Mouse (Mus musculus): ENCODE measurements around the gene Btf3. TPM values are rescaled to one million over a fixed set of nuclear protein-coding genes. Genes with fewer than 3 reads are reported as not detected.

The Btf3 gene
- polyA plus RNA-seq, 1 experiment, result 1,134 TPM

- Histone ChIP-seq H3K27me3 (ENCODE audit: control insufficient read depth, insufficient read depth, insufficient read length) (peaks cover 56% of the 10 kb centered on the region), H3ac (ENCODE audit: control insufficient read depth, insufficient read length) (no peak overlapping the region), H3K36me3 (ENCODE audit: control insufficient read depth, insufficient read depth) (no peaks in the 10 kb centered on the region), H3K79me2 (ENCODE audit: control insufficient read depth, insufficient read depth) (no peaks in the 10 kb centered on the region), H3K4me3 (no peak overlapping the region), H3K4me2 (ENCODE audit: low read depth) (no peak overlapping the region)
- TF ChIP-seq E2F4 (IDR thresholded peaks at IDR 0.05; ENCODE audit: insufficient read depth) (no peak), SRF (IDR thresholded peaks at IDR 0.05; ENCODE audit: control insufficient read depth, insufficient read length, low read depth) (no peak), MYOD1 (IDR thresholded peaks at IDR 0.05; ENCODE audit: control insufficient read depth in 1 of 3, insufficient read length in 2 of 3, low read depth in 2 of 3) (no peak), USF1 (IDR thresholded peaks at IDR 0.05; ENCODE audit: low read depth) (no peak), TCF3 (IDR thresholded peaks at IDR 0.05; ENCODE audit: insufficient read length, low read depth) (no peak), CEBPB (IDR thresholded peaks at IDR 0.05; ENCODE audit: insufficient read depth, poor library complexity, severe bottlenecking) (no peak), TCF12 (IDR thresholded peaks at IDR 0.05; ENCODE audit: insufficient read depth, poor library complexity, severe bottlenecking) (no peak), REST (IDR thresholded peaks at IDR 0.05; ENCODE audit: insufficient read depth, insufficient read length) (no peak), POLR2A (IDR thresholded peaks at IDR 0.05; ENCODE audit: insufficient read length, low read depth) (no peak), POLR2AphosphoS2 (IDR thresholded peaks at IDR 0.05; ENCODE audit: insufficient read length, low read depth) (no peak), MAX (IDR thresholded peaks at IDR 0.05; ENCODE audit: low read depth) (no peak), MYOG (IDR thresholded peaks at IDR 0.05; ENCODE audit: control insufficient read depth in 1 of 3, insufficient read depth in 1 of 3, insufficient read length in 2 of 3, low read depth in 2 of 3) (no peak)
Measured at GRCm38 (mm10) chr13:98360391-98360790, 43.6 kb upstream of the Btf3 start.

DNA sequence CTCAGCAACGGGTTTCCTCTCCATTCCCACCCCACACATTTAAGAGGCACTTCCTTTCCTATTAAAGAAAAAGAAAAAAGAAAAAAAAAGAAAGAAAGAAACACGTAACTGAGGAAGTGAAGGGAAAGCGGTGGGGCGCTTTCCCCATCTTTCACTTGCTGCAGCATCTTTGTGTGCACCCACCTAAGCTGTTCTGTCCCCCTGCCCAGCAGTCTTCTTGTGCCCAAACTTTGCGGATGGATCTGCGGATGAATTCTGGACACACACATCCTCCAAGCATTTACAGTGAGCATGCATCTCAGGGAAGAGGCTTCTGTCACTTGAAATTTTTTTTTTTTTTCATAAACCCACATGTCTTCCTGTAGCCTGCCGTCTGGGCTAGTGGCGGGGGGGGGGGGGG is 42.5 kb upstream of the Btf3 start:
- no peak overlapping the region for H3ac ChIP-seq (ENCODE audit: control insufficient read depth, insufficient read length)
- no peaks in the 10 kb centered on the region for H3K36me3 ChIP-seq (ENCODE audit: control insufficient read depth, insufficient read depth)
- H3K4me3 ChIP-seq, result no peak overlapping the region
- H3K79me2 ChIP-seq (ENCODE audit: control insufficient read depth, insufficient read depth), result no peaks in the 10 kb centered on the region
- H3K27me3 ChIP-seq (ENCODE audit: control insufficient read depth, insufficient read depth, insufficient read length), result peaks cover 66% of the 10 kb centered on the region
- H3K4me2 ChIP-seq (ENCODE audit: low read depth), result no peak overlapping the region
- TF ChIP-seq TCF12 (IDR thresholded peaks at IDR 0.05; ENCODE audit: insufficient read depth, poor library complexity, severe bottlenecking) (no peak), SRF (IDR thresholded peaks at IDR 0.05; ENCODE audit: control insufficient read depth, insufficient read length, low read depth) (no peak), MYOG (IDR thresholded peaks at IDR 0.05; ENCODE audit: control insufficient read depth in 1 of 3, insufficient read depth in 1 of 3, insufficient read length in 2 of 3, low read depth in 2 of 3) (no peak), POLR2AphosphoS2 (IDR thresholded peaks at IDR 0.05; ENCODE audit: insufficient read length, low read depth) (no peak), MAX (IDR thresholded peaks at IDR 0.05; ENCODE audit: low read depth) (no peak), TCF3 (IDR thresholded peaks at IDR 0.05; ENCODE audit: insufficient read length, low read depth) (no peak)

DNA sequence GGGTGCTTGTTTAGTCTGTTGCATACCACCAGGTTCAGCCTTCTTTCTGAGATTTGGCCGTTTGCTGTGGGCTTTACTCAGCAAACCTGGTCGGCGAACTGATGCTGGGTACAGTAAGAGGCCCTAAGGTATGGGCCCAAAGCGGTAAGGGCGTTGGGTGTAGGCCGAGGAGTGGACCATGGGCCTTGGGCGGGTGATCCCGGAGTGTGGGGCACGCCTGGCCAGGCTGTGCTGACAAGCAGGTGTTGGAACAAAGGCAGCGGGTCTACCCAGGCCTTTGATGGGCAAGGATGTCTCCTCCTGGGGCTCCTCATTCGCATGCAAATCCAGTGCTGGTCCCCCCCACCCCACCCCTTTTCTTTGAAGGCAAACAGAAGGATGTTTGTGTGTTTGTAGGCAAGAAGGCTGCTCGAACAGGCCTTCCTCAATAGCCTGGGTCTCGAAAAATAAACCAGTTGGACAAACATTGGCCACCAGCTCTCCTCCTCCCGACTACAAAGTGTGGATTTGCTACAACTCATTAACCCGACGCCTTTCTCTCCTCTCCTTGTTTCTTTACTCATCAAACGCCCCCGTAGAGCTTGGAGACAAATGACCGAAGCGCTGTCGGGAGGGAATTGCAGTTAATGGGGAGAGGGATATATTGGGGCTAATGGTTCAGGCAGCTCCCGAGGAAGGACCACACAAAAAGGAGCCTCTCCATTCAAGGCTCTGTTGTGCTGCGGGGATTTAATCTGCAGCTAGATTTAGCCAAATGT is 41.8 kb upstream of the Btf3 start:
- Histone ChIP-seq H3K79me2 (ENCODE audit: control insufficient read depth, insufficient read depth) (no peaks in the 10 kb centered on the region), H3K4me3 (no peak overlapping the region)

DNA sequence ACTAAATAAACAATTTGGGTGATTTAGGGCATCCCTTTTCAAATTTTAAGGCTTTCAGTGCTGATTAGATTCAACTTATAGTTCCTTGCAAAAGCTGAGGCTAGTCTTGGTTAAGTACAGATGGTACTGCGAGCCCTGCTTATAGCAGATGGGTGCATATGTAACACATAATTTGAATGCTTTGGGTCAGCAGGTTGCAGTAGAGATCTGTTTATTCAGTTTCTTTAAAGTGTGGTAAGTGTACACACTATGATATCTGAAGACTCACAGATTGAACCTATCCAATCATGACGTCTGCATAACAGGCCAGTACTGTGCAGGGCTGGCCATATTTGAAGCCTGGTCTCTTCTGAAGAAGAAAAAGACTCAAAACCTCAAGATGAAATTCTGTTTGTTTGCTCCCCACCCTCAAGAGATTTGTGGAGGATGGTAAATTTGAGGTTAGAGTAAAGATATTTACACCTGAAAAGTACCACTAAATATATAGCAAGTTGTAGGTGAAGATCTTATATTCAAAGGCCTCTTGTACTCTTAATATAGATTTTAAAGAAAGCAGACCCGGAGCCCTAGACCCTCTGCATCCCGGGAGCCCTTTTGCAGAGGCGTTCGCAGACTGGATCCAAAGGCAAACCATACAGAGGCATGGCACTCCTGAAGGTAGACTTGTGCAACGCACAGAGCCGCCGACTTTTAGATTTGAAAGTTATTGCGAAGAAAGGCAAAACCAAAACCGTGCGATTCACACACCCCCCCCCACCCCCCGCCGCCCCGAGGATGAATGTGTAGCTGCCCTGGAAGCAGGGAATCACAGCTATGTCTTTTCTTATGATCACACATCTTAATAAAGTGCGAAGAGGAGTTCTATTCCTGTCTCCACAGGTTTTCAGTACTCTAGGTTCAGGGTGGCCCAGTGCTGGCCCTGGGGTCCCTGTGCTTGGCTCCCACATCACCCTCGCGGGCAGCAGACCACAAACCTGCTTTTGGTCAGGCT is 40.9 kb upstream of the Btf3 start:
- Histone ChIP-seq H3K79me2 (ENCODE audit: control insufficient read depth, insufficient read depth) (no peaks in the 10 kb centered on the region), H3K4me3 (no peak overlapping the region), H3K27me3 (ENCODE audit: control insufficient read depth, insufficient read depth, insufficient read length) (peaks cover 75% of the 10 kb centered on the region), H3K36me3 (ENCODE audit: control insufficient read depth, insufficient read depth) (no peaks in the 10 kb centered on the region), H3ac (ENCODE audit: control insufficient read depth, insufficient read length) (no peak overlapping the region), H3K4me2 (ENCODE audit: low read depth) (no peak overlapping the region)
- TF ChIP-seq POLR2A (IDR thresholded peaks at IDR 0.05; ENCODE audit: insufficient read length, low read depth), result no peak
- no peak for TF ChIP-seq USF1 (IDR thresholded peaks at IDR 0.05; ENCODE audit: low read depth)
- TF ChIP-seq MYOD1 (IDR thresholded peaks at IDR 0.05; ENCODE audit: control insufficient read depth in 1 of 3, insufficient read length in 2 of 3, low read depth in 2 of 3), result no peak
- TF ChIP-seq MAX (IDR thresholded peaks at IDR 0.05; ENCODE audit: low read depth), result no peak
- no peak for TF ChIP-seq TCF3 (IDR thresholded peaks at IDR 0.05; ENCODE audit: insufficient read length, low read depth)
- TF ChIP-seq E2F4 (IDR thresholded peaks at IDR 0.05; ENCODE audit: insufficient read depth), result no peak
- TF ChIP-seq CEBPB (IDR thresholded peaks at IDR 0.05; ENCODE audit: insufficient read depth, poor library complexity, severe bottlenecking), result no peak

More for the DNA sequence above, 41.8 kb upstream of the Btf3 start:
- no peaks in the 10 kb centered on the region for H3K36me3 ChIP-seq (ENCODE audit: control insufficient read depth, insufficient read depth)
- H3ac ChIP-seq (ENCODE audit: control insufficient read depth, insufficient read length), result no peak overlapping the region
- no peak overlapping the region for H3K4me2 ChIP-seq (ENCODE audit: low read depth)
- peaks cover 73% of the 10 kb centered on the region for H3K27me3 ChIP-seq (ENCODE audit: control insufficient read depth, insufficient read depth, insufficient read length)
- TF ChIP-seq CEBPB (IDR thresholded peaks at IDR 0.05; ENCODE audit: insufficient read depth, poor library complexity, severe bottlenecking) (no peak), TCF3 (IDR thresholded peaks at IDR 0.05; ENCODE audit: insufficient read length, low read depth) (no peak), POLR2AphosphoS2 (IDR thresholded peaks at IDR 0.05; ENCODE audit: insufficient read length, low read depth) (no peak), USF1 (IDR thresholded peaks at IDR 0.05; ENCODE audit: low read depth) (no peak), REST (IDR thresholded peaks at IDR 0.05; ENCODE audit: insufficient read depth, insufficient read length) (no peak), SRF (IDR thresholded peaks at IDR 0.05; ENCODE audit: control insufficient read depth, insufficient read length, low read depth) (no peak), POLR2A (IDR thresholded peaks at IDR 0.05; ENCODE audit: insufficient read length, low read depth) (no peak), E2F4 (IDR thresholded peaks at IDR 0.05; ENCODE audit: insufficient read depth) (no peak), MAX (IDR thresholded peaks at IDR 0.05; ENCODE audit: low read depth) (no peak), MYOD1 (IDR thresholded peaks at IDR 0.05; ENCODE audit: control insufficient read depth in 1 of 3, insufficient read length in 2 of 3, low read depth in 2 of 3) (no peak)

Data from myocyte (in vitro differentiated cells).